Mouse (Mus musculus): ENCODE results near the gene Gtf2i. TPM values are rescaled to one million over a fixed set of nuclear protein-coding genes. Genes with fewer than 3 reads are reported as not detected.
"Not testable (repeated sequence)": the region's sequence is repeated elsewhere in the genome, so short reads cannot be mapped to it uniquely, and the experiment has no call there.

Gtf2i gene
- polyA plus RNA-seq, 1 experiment from 2014 or later = 137 TPM

- Histone ChIP-seq H3K4me1 (replicated peaks) (no peaks in the 10 kb centered on the region), H3K4me3 (replicated peaks) (no peak overlapping the region), H3K9me3 (no peaks in the 10 kb centered on the region), H3K36me3 (no peaks in the 10 kb centered on the region), H3K27ac (no peak overlapping the region), H3K27me3 (replicated peaks) (no peaks in the 10 kb centered on the region), H3K4me2 (replicated peaks) (no peak overlapping the region), H3K9ac (no peak overlapping the region)
- WGBS = 64% methylated on average over 10 of the region's 10 CpGs
- ATAC-seq = no peak
Observed at GRCm38 (mm10) chr5:134341321-134341720, 26.8 kb upstream of the Gtf2i start.

- no peaks in the 10 kb centered on the region for H3K27me3 ChIP-seq (replicated peaks)
- ATAC-seq = no peak
- H3K36me3 ChIP-seq = no peaks in the 10 kb centered on the region
- no peak overlapping the region for H3K27ac ChIP-seq
- WGBS = 31% methylated on average over 6 of the region's 6 CpGs
- no peaks in the 10 kb centered on the region for H3K9me3 ChIP-seq
- H3K4me3 ChIP-seq (replicated peaks) = no peak overlapping the region
- no peak overlapping the region for H3K9ac ChIP-seq
- H3K4me2 ChIP-seq (replicated peaks) = no peak overlapping the region
- no peaks in the 10 kb centered on the region for H3K4me1 ChIP-seq (replicated peaks)
Observed at GRCm38 (mm10) chr5:134340101-134340522, 25.6 kb upstream of the Gtf2i start.

GRCm38 (mm10) chr5:134337012-134337411, 22.5 kb upstream of the Gtf2i start:
- H3K4me2 ChIP-seq (replicated peaks); H3K36me3 ChIP-seq; H3K27ac ChIP-seq; H3K9ac ChIP-seq; H3K27me3 ChIP-seq (replicated peaks); ATAC-seq; H3K4me3 ChIP-seq (replicated peaks); H3K4me1 ChIP-seq (replicated peaks); H3K9me3 ChIP-seq: not testable (repeated sequence)
- WGBS = 57% methylated on average over 2 of the region's 2 CpGs

GRCm38 (mm10) chr5:134332743-134333142, 18.2 kb upstream of the Gtf2i start:
- H3K27ac ChIP-seq = no peak overlapping the region
- 44% methylated on average over 8 of the region's 8 CpGs for WGBS
- no peaks in the 10 kb centered on the region for H3K27me3 ChIP-seq (replicated peaks)

GRCm38 (mm10) chr5:134330082-134330481, 15.5 kb upstream of the Gtf2i start:
- 81% methylated on average over 2 of the region's 2 CpGs for WGBS
- Histone ChIP-seq H3K4me3 (replicated peaks) (no peak overlapping the region), H3K27ac (no peak overlapping the region), H3K36me3 (no peaks in the 10 kb centered on the region), H3K9me3 (no peaks in the 10 kb centered on the region), H3K4me2 (replicated peaks) (no peak overlapping the region), H3K9ac (no peak overlapping the region), H3K4me1 (replicated peaks) (peaks cover 7% of the 10 kb centered on the region; the same call in 1 of the 2 replicates), H3K27me3 (replicated peaks) (no peaks in the 10 kb centered on the region)
- peak; percentile 64 for ATAC-seq

More at GRCm38 (mm10) chr5:134332743-134333142, 18.2 kb upstream of the Gtf2i start:
- Histone ChIP-seq H3K4me2 (replicated peaks) (no peak overlapping the region), H3K36me3 (no peaks in the 10 kb centered on the region), H3K9ac (no peak overlapping the region), H3K4me3 (replicated peaks) (no peak overlapping the region), H3K9me3 (no peaks in the 10 kb centered on the region), H3K4me1 (replicated peaks) (peaks cover 7% of the 10 kb centered on the region; the same call in 1 of the 2 replicates)
- ATAC-seq = peak; percentile 44

- peaks cover 7% of the 10 kb centered on the region; the same call in 1 of the 2 replicates for H3K4me1 ChIP-seq (replicated peaks)
- ATAC-seq = no peak
- WGBS = 62% methylated on average over 4 of the region's 4 CpGs
- no peak overlapping the region for H3K4me2 ChIP-seq (replicated peaks)
- H3K4me3 ChIP-seq (replicated peaks) = no peak overlapping the region
- no peak overlapping the region for H3K9ac ChIP-seq
- H3K36me3 ChIP-seq = no peaks in the 10 kb centered on the region
- H3K9me3 ChIP-seq = no peaks in the 10 kb centered on the region
- no peak overlapping the region for H3K27ac ChIP-seq
- H3K27me3 ChIP-seq (replicated peaks) = no peaks in the 10 kb centered on the region
Observed at GRCm38 (mm10) chr5:134329311-134329710, 14.8 kb upstream of the Gtf2i start.

GRCm38 (mm10) chr5:134328482-134329001, 14.0 kb upstream of the Gtf2i start:
- Histone ChIP-seq H3K4me3 (replicated peaks) (no peak overlapping the region), H3K27ac (no peak overlapping the region), H3K4me1 (replicated peaks) (peaks cover 11% of the 10 kb centered on the region; the same call in 1 of the 2 replicates), H3K36me3 (no peaks in the 10 kb centered on the region), H3K9ac (no peak overlapping the region), H3K27me3 (replicated peaks) (no peaks in the 10 kb centered on the region), H3K4me2 (replicated peaks) (no peak overlapping the region), H3K9me3 (no peaks in the 10 kb centered on the region)
- ATAC-seq = no peak
- WGBS = 84% methylated on average over 6 of the region's 6 CpGs

GRCm38 (mm10) chr5:134325856-134326566, 11.5 kb upstream of the Gtf2i start:
- Histone ChIP-seq H3K9me3 (no peaks in the 10 kb centered on the region), H3K9ac (no peak overlapping the region), H3K4me3 (replicated peaks) (no peak overlapping the region), H3K27me3 (replicated peaks) (no peaks in the 10 kb centered on the region), H3K27ac (no peak overlapping the region), H3K36me3 (no peaks in the 10 kb centered on the region), H3K4me1 (replicated peaks) (peaks cover 9% of the 10 kb centered on the region; the same call in 1 of the 2 replicates), H3K4me2 (replicated peaks) (no peak overlapping the region)
- WGBS = 47% methylated on average over 13 of the region's 13 CpGs
- peak; percentile 82 for ATAC-seq

GRCm38 (mm10) chr5:134323869-134324268, 9.3 kb upstream of the Gtf2i start:
- Histone ChIP-seq H3K4me2 (replicated peaks) (no peak overlapping the region), H3K9ac (no peak overlapping the region), H3K27ac (no peak overlapping the region), H3K4me1 (replicated peaks) (peaks cover 6% of the 10 kb centered on the region; the same call in 1 of the 2 replicates), H3K36me3 (no peaks in the 10 kb centered on the region), H3K9me3 (no peaks in the 10 kb centered on the region), H3K27me3 (replicated peaks) (no peaks in the 10 kb centered on the region), H3K4me3 (replicated peaks) (no peak overlapping the region)
- no peak for ATAC-seq
- 12% methylated on average over 2 of the region's 2 CpGs for WGBS

GRCm38 (mm10) chr5:134323311-134323710, 8.8 kb upstream of the Gtf2i start:
- Histone ChIP-seq H3K36me3 (no peaks in the 10 kb centered on the region), H3K4me3 (replicated peaks) (no peak overlapping the region), H3K4me2 (replicated peaks) (no peak overlapping the region), H3K9me3 (no peaks in the 10 kb centered on the region), H3K27ac (no peak overlapping the region), H3K4me1 (replicated peaks) (peaks cover 6% of the 10 kb centered on the region; the same call in 1 of the 2 replicates), H3K27me3 (replicated peaks) (no peaks in the 10 kb centered on the region), H3K9ac (no peak overlapping the region)
- no peak for ATAC-seq
- 81% methylated on average over 13 of the region's 13 CpGs for WGBS

GRCm38 (mm10) chr5:134322355-134322754, 7.8 kb upstream of the Gtf2i start:
- 66% methylated on average over 13 of the region's 13 CpGs for WGBS
- no peaks in the 10 kb centered on the region for H3K27me3 ChIP-seq (replicated peaks)
- H3K4me3 ChIP-seq (replicated peaks) = no peak overlapping the region
- no peaks in the 10 kb centered on the region for H3K36me3 ChIP-seq
- no peak overlapping the region for H3K9ac ChIP-seq
- H3K4me1 ChIP-seq (replicated peaks) = peaks cover 6% of the 10 kb centered on the region; the same call in 1 of the 2 replicates
- H3K4me2 ChIP-seq (replicated peaks) = no peak overlapping the region
- no peak for ATAC-seq
- H3K9me3 ChIP-seq = no peaks in the 10 kb centered on the region
- no peak overlapping the region for H3K27ac ChIP-seq

- no peak overlapping the region for H3K27ac ChIP-seq
- WGBS = 49% methylated on average over 7 of the region's 7 CpGs
- peaks cover 6% of the 10 kb centered on the region; the same call in 1 of the 2 replicates for H3K4me1 ChIP-seq (replicated peaks)
- no peaks in the 10 kb centered on the region for H3K9me3 ChIP-seq
- no peak overlapping the region for H3K4me2 ChIP-seq (replicated peaks)
- no peaks in the 10 kb centered on the region for H3K36me3 ChIP-seq
- no peak overlapping the region for H3K9ac ChIP-seq
- ATAC-seq = no peak
- no peaks in the 10 kb centered on the region for H3K27me3 ChIP-seq (replicated peaks)
- no peak overlapping the region for H3K4me3 ChIP-seq (replicated peaks)
Observed at GRCm38 (mm10) chr5:134321699-134322098, 7.1 kb upstream of the Gtf2i start.

- Histone ChIP-seq H3K9me3 (no peaks in the 10 kb centered on the region), H3K4me3 (replicated peaks) (no peak overlapping the region), H3K4me1 (replicated peaks) (peaks cover 6% of the 10 kb centered on the region), H3K9ac (no peak overlapping the region), H3K4me2 (replicated peaks) (no peak overlapping the region), H3K27ac (no peak overlapping the region), H3K27me3 (replicated peaks) (no peaks in the 10 kb centered on the region), H3K36me3 (no peaks in the 10 kb centered on the region)
- 79% methylated on average over 6 of the region's 6 CpGs for WGBS
- ATAC-seq = no peak
Observed at GRCm38 (mm10) chr5:134318903-134319302, 4.3 kb upstream of the Gtf2i start.

Measured in intestine, embryonic 15.5 days (tissue).